Mouse (Mus musculus): ENCODE results near the gene Vmn1r143. TPM values are rescaled to one million over a fixed set of nuclear protein-coding genes. Genes with fewer than 3 reads are reported as not detected.
"Not testable (repeated sequence)": the region's sequence is repeated elsewhere in the genome, so short reads cannot be mapped to it uniquely, and the experiment has no call there.

Gene Vmn1r143
- not detected in 2 replicates for polyA plus RNA-seq (2015; fragmentation: Nextera tagmentation; extraction: Ambion mirVana)

DNA sequence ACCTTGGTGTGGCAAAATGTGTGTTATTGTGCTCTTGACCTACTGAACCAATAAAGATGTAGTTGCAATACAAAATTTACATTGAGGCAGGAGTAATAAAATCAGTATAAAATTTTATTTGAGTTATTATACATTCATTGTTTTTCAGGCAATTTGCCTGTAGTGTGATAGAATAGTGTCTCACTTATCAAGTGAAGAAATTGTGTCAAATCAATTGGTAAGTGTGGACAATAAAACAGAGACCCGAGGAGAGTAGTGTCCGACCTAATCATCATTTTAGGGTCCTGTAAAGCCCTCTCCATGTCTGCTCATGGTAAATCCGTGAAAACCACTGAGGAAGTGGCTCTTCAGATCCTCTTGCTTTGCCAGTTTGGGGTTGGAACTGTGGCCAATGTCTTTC is at the start of gene Vmn1r143:
Gene Vmn1r143 (plus strand): TSS at position 301 of the 400 bp plus-strand sequence.
- H3K4me2 ChIP-seq; ATAC-seq (ENCODE audit: insufficient read depth); H3K27me3 ChIP-seq; H3K27ac ChIP-seq (replicated peaks); H3K36me3 ChIP-seq (replicated peaks); H3K9ac ChIP-seq; H3K4me1 ChIP-seq (replicated peaks); H3K4me3 ChIP-seq (replicated peaks); H3K9me3 ChIP-seq (replicated peaks): not testable (repeated sequence)
- no CpG with 5 or more reads among the region's 3 CpGs for WGBS (ENCODE audit: insufficient replicate concordance)

DNA sequence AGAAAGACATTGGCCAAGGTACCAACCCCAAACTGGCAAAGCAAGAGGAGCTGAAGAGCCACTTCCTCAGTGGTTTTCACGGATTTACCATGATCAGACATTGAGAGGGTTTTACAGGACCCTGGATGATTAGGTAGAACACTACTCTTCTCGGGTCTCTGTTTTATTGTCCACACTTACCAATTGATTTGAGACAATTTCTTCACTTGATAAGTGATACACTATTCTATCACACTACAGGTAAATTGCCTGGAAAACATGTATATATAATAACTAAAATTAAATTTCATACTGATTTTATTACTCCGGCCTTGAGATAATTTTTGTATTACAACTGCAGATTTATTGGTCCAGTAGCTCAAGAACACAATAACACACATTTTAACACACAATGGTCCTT is 25.2 kb upstream of the Vmn1r143 start, which contains the start of gene Vmn1r142:
Gene Vmn1r142 (minus strand): TSS at position 101 of the 400 bp plus-strand sequence.
- not testable (repeated sequence) for H3K9me3 ChIP-seq (replicated peaks); H3K27ac ChIP-seq (replicated peaks); H3K4me3 ChIP-seq (replicated peaks); H3K27me3 ChIP-seq; H3K4me2 ChIP-seq; ATAC-seq (ENCODE audit: insufficient read depth); H3K36me3 ChIP-seq (replicated peaks); H3K9ac ChIP-seq; H3K4me1 ChIP-seq (replicated peaks)
- WGBS (ENCODE audit: insufficient replicate concordance), result no CpG with 5 or more reads among the region's 3 CpGs

DNA sequence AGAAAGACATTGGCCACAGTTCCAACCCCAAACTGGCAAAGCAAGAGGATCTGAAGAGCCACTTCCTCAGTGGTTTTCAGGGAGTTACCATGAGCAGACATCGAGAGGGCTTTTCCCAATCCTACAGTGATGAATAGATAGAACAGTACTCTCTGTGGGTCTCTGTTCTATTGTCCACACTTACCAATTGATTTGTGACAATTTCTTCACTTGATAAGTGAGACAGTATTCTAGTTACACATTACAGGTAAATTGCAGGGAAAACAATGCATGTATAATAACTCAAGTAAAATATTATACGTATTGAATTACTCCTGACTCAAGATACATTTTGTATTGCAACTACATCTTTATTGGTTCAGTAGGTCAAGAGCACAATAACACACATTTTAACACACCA is 12.0 kb downstream of the Vmn1r143 start, which contains the start of gene Gm8653:
Gene Gm8653 (minus strand): TSS at position 101 of the 400 bp plus-strand sequence.
- H3K9ac ChIP-seq; H3K4me3 ChIP-seq (replicated peaks); H3K4me1 ChIP-seq (replicated peaks); H3K9me3 ChIP-seq (replicated peaks); H3K27ac ChIP-seq (replicated peaks); H3K36me3 ChIP-seq (replicated peaks); H3K27me3 ChIP-seq; H3K4me2 ChIP-seq; ATAC-seq (ENCODE audit: insufficient read depth): not testable (repeated sequence)
- no CpG with 5 or more reads among the region's 2 CpGs for WGBS (ENCODE audit: insufficient replicate concordance)

DNA sequence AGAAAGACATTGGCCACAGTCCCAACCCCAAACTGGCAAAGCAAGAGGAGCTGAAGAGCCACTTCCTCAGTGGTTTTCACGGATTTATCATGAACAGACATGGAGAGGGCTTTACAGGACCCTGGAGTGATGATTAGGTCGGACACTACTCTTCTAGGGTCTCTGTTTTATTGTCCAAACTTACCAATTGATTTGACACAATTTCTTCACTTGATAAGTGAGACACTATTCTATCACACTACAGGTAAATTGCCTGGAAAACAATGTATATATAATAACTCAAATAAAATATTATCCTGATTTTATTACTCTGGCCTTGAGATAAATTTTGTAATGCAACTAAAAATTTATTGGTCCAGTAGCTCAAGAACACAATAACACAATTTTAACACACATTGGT is 40.2 kb downstream of the Vmn1r143 start, which contains the start of gene Gm8453:
Gene Gm8453 (minus strand): TSS at position 101 of the 400 bp plus-strand sequence.
- H3K27ac ChIP-seq (replicated peaks); H3K4me3 ChIP-seq (replicated peaks); ATAC-seq (ENCODE audit: insufficient read depth); H3K9me3 ChIP-seq (replicated peaks); H3K36me3 ChIP-seq (replicated peaks); H3K4me2 ChIP-seq; H3K27me3 ChIP-seq; H3K4me1 ChIP-seq (replicated peaks); H3K9ac ChIP-seq: not testable (repeated sequence)
- 13% methylated on average over 2 of the region's 2 CpGs for WGBS (ENCODE audit: insufficient replicate concordance)

Other genes starting within 250 kb of the Vmn1r143 start
- not detected in 2 replicates for gene Vmn1r137, start 194.8 kb upstream of the Vmn1r143 start, polyA plus RNA-seq (2015; fragmentation: Nextera tagmentation; extraction: Ambion mirVana)
- gene Vmn1r138, start 160.5 kb upstream of the Vmn1r143 start, polyA plus RNA-seq (2015; fragmentation: Nextera tagmentation; extraction: Ambion mirVana), result not detected in 2 replicates
- gene Gm6176, start 133.1 kb upstream of the Vmn1r143 start, polyA plus RNA-seq (2015; fragmentation: Nextera tagmentation; extraction: Ambion mirVana), result not detected in 2 replicates
- not detected in 2 replicates for gene Vmn1r139, start 120.3 kb upstream of the Vmn1r143 start, polyA plus RNA-seq (2015; fragmentation: Nextera tagmentation; extraction: Ambion mirVana)
- not detected in 2 replicates for gene Gm16451, start 71.1 kb upstream of the Vmn1r143 start, polyA plus RNA-seq (2015; fragmentation: Nextera tagmentation; extraction: Ambion mirVana)
- gene Gm10666, start 54.6 kb upstream of the Vmn1r143 start, polyA plus RNA-seq (2015; fragmentation: Nextera tagmentation; extraction: Ambion mirVana), result not detected in 2 replicates
- gene Vmn1r142, start 25.3 kb upstream of the Vmn1r143 start, polyA plus RNA-seq (2015; fragmentation: Nextera tagmentation; extraction: Ambion mirVana), result not detected in 2 replicates
- gene Gm8653, start 11.9 kb downstream of the Vmn1r143 start, polyA plus RNA-seq (2015; fragmentation: Nextera tagmentation; extraction: Ambion mirVana), result not detected in 2 replicates
- not detected in 2 replicates for gene Gm8453, start 40.1 kb downstream of the Vmn1r143 start, polyA plus RNA-seq (2015; fragmentation: Nextera tagmentation; extraction: Ambion mirVana)
- not detected in 2 replicates for gene Gm4187, start 140.3 kb downstream of the Vmn1r143 start, polyA plus RNA-seq (2015; fragmentation: Nextera tagmentation; extraction: Ambion mirVana)
- not detected in 2 replicates for gene Gm8660, start 181.7 kb downstream of the Vmn1r143 start, polyA plus RNA-seq (2015; fragmentation: Nextera tagmentation; extraction: Ambion mirVana)
- not detected in 2 replicates for gene Vmn1r148, start 224.2 kb downstream of the Vmn1r143 start, polyA plus RNA-seq (2015; fragmentation: Nextera tagmentation; extraction: Ambion mirVana)
- gene Vmn1r149, start 248.9 kb downstream of the Vmn1r143 start, polyA plus RNA-seq (2015; fragmentation: Nextera tagmentation; extraction: Ambion mirVana), result not detected in 2 replicates